In the genomic region with DNA sequence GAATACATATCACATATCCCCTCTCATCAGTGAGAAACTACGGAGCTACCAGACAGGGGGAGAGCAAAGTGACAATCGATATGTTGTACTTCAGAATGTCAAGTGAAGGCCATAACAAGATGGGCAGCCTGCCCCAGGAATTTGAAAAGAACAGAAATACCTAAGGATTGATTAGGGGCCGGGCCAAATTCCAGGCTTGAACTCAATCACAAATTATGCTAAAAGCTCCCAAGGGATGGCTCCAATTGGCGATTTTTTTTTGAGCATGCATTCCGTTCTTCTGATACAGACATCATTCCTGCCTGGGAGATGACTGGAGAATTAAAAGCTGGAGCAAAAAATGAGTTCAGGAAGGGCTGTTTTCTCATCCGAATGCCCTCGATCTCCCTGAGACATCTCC, we compare ENCODE assay signal across 32 mouse cellular contexts.
DNase-seq lines count a peak whose midpoint lies in the region; ATAC-seq lines count a peak whose summit lies in the region.
"Had no signal": no experiment of that assay in that cellular context is flagged by ENCODE, and none has a peak within 500 bp of the region (broad histone marks: within the 10 kb centered on the region; RNA-seq: fewer than 3 reads in every experiment).

No protein-coding gene starts in this region.

- no peak overlapping the region for H3K4me3 ChIP-seq in hindbrain, embryonic 13.5 days
- no peak overlapping the region for H3K4me3 ChIP-seq in hindbrain, embryonic 11.5 days (ENCODE audit: low read depth, low read length)
- no peak overlapping the region for H3K4me3 ChIP-seq in midbrain, embryonic 10.5 days
- H3K4me3 ChIP-seq: forebrain, embryonic 15.5 days; heart, adult 2 months; heart, embryonic 13.5 days; hindbrain, embryonic 10.5 days; intestine, embryonic 15.5 days; left cerebral cortex, adult 2 months; liver, embryonic 13.5 days; megakaryocyte, embryonic 14.5 days; midbrain, embryonic 15.5 days had no signal

- no peaks in the 10 kb centered on the region for H3K9me3 ChIP-seq in hindbrain, embryonic 13.5 days
- no peaks in the 10 kb centered on the region for H3K9me3 ChIP-seq in hindbrain, embryonic 11.5 days (ENCODE audit: control insufficient read depth, low read length)
- H3K9me3 ChIP-seq in midbrain, embryonic 10.5 days (replicated peaks) = no peaks in the 10 kb centered on the region
- H3K9me3 ChIP-seq: forebrain, embryonic 15.5 days; heart, embryonic 13.5 days; intestine, embryonic 15.5 days; liver, embryonic 13.5 days; megakaryocyte, embryonic 14.5 days; midbrain, embryonic 15.5 days had no signal

- H3K27ac ChIP-seq in hindbrain, embryonic 13.5 days = 0 out of 2 replicates have a peak overlapping the region, but pooled peaks have one; percentile 18
- H3K27ac ChIP-seq in hindbrain, embryonic 11.5 days (ENCODE audit: low read depth, low read length) = no peak overlapping the region
- H3K27ac ChIP-seq in midbrain, embryonic 10.5 days (replicated peaks) = no peak overlapping the region
- H3K27ac ChIP-seq: forebrain, embryonic 15.5 days; heart, adult 2 months; heart, embryonic 13.5 days; hindbrain, embryonic 10.5 days; hindbrain, postnatal 0 days; intestine, embryonic 15.5 days; left cerebral cortex, adult 2 months; liver, embryonic 13.5 days; midbrain, embryonic 15.5 days had no signal

- WGBS in hindbrain, embryonic 13.5 days = 69% methylated on average over 7 of the region's 7 CpGs
- 77% methylated on average over 7 of the region's 7 CpGs for WGBS in hindbrain, embryonic 11.5 days
- WGBS in midbrain, embryonic 10.5 days = 86% methylated on average over 7 of the region's 7 CpGs

- H3K4me2 ChIP-seq in hindbrain, embryonic 13.5 days = no peak overlapping the region
- H3K4me2 ChIP-seq in hindbrain, embryonic 11.5 days (replicated peaks; ENCODE audit: low read depth, low read length) = no peak overlapping the region
- H3K4me2 ChIP-seq: forebrain, embryonic 15.5 days; heart, embryonic 13.5 days; intestine, embryonic 15.5 days; liver, embryonic 13.5 days; midbrain, embryonic 15.5 days had no signal

- no peak for DNase-seq in hindbrain, embryonic 11.5 days (ENCODE audit: low spot score)
- DNase-seq in 3T3-L1 (ENCODE audit: low read depth, low spot score) = peak; percentile 66
- DNase-seq in NIH3T3 (ENCODE audit: low read depth) = peak; percentile 68
- peak; percentile 63 for DNase-seq in mesoderm, embryonic 11.5 days (ENCODE audit: low read depth, low spot score)
- DNase-seq in midbrain, embryonic 10.5 days (ENCODE audit: low spot score) = no peak
- DNase-seq: adrenal gland, postnatal 10 days; B cell, adult 2 months; cerebellum, adult 8-10 months; cerebellum, postnatal 25 days; heart, adult 2 months; heart, postnatal 10 days; kidney, adult 8-10 months; kidney, postnatal 10 days; liver, embryonic 13.5 days; lung, adult 18-20 months; lung, postnatal 4 days; retina, postnatal 1 day; right cerebral cortex, postnatal 14 days; thymus, postnatal 4 days had no signal

- H3K9ac ChIP-seq in hindbrain, embryonic 13.5 days = no peak overlapping the region
- H3K9ac ChIP-seq in hindbrain, embryonic 11.5 days (ENCODE audit: low read depth, low read length) = no peak overlapping the region
- H3K9ac ChIP-seq: forebrain, embryonic 15.5 days; heart, embryonic 13.5 days; intestine, embryonic 15.5 days; liver, embryonic 13.5 days; midbrain, embryonic 15.5 days had no signal

- H3K27me3 ChIP-seq in hindbrain, embryonic 13.5 days = no peaks in the 10 kb centered on the region
- no peaks in the 10 kb centered on the region for H3K27me3 ChIP-seq in hindbrain, embryonic 11.5 days (ENCODE audit: control insufficient read depth, insufficient read depth, low read length)
- H3K27me3 ChIP-seq in midbrain, embryonic 10.5 days (ENCODE audit: low read depth, poor library complexity, severe bottlenecking) = no peaks in the 10 kb centered on the region
- H3K27me3 ChIP-seq: CH12.LX; forebrain, embryonic 15.5 days; heart, embryonic 13.5 days; intestine, embryonic 15.5 days; liver, embryonic 13.5 days; midbrain, embryonic 15.5 days; Patski had no signal

- ATAC-seq in hindbrain, embryonic 13.5 days (ENCODE audit: low FRiP score) = no peak
- ATAC-seq in hindbrain, embryonic 11.5 days (ENCODE audit: low FRiP score) = no peak
- ATAC-seq in megakaryocyte-erythroid progenitor cell, adult 5-6 weeks (replicated peaks; ENCODE audit: low FRiP score, low TSS enrichment, poor library complexity, severe bottlenecking) = no peak
- ATAC-seq: forebrain, embryonic 15.5 days; hindbrain, postnatal 0 days; intestine, embryonic 15.5 days; lung, postnatal 0 days; midbrain, embryonic 15.5 days had no signal

- no peaks in the 10 kb centered on the region; the same call in none of the 2 replicates for H3K4me1 ChIP-seq in hindbrain, embryonic 13.5 days (replicated peaks)
- H3K4me1 ChIP-seq in hindbrain, embryonic 11.5 days (replicated peaks; ENCODE audit: control insufficient read depth, insufficient read depth, low read length) = no peaks in the 10 kb centered on the region
- H3K4me1 ChIP-seq in midbrain, embryonic 10.5 days = peaks cover 38% of the 10 kb centered on the region

- no peaks in the 10 kb centered on the region for H3K36me3 ChIP-seq in hindbrain, embryonic 13.5 days
- no peaks in the 10 kb centered on the region for H3K36me3 ChIP-seq in hindbrain, embryonic 11.5 days (ENCODE audit: control insufficient read depth, insufficient read depth, low read length)
- H3K36me3 ChIP-seq in midbrain, embryonic 10.5 days = no peaks in the 10 kb centered on the region
- H3K36me3 ChIP-seq: forebrain, embryonic 15.5 days; heart, embryonic 13.5 days; hindbrain, embryonic 10.5 days; intestine, embryonic 15.5 days; liver, embryonic 13.5 days; midbrain, embryonic 15.5 days had no signal

Comparison
In these comparisons a context has a peak if more than half of its experiments do, and no peak if none do; other contexts are left out.
1. DNase-seq: peak in 3T3-L1 (single experiment), NIH3T3 (single experiment) and mesoderm, embryonic 11.5 days (single experiment); none in hindbrain, embryonic 11.5 days (single experiment) and midbrain, embryonic 10.5 days (single experiment).